Mouse (Mus musculus) embryonic stem cell, embryonic (primary cell): ENCODE measurements around the gene Cnn3.

ENCODE experiments used
- CTCF ChIA-PET, 4 experiments: fragments of 300-600 bp in 2 of 4; fragments of 350-600 bp in 2 of 4; sonication (Branson Sonifier 250); formaldehyde crosslinking; loops; one replicate each; lab custom pipeline; 2022; ENCODE audit warnings: inconsistent platforms in 2 of 4; lab: Charles Lee
- POLR2A ChIA-PET, 4 experiments: fragments of 300-600 bp in 2 of 4; fragments of 350-600 bp in 2 of 4; sonication (Branson Sonifier 250); formaldehyde crosslinking; loops; one replicate each; lab custom pipeline; 2022; ENCODE audit warnings: antibody characterized with exemption in 4 of 4, inconsistent platforms in 1 of 4; lab: Charles Lee

Cnn3 gene

GRCm38 (mm10) chr3:121433968-121434533 lies 7.8 kb downstream of the Cnn3 start:
- POLR2A ChIA-PET: interaction anchor here in 3 of 4 experiments (0.6 to 20.9 kb wide), 36 partner anchors 4 to 381 kb away, joined by 3 to 463 read pairs (median 5); partner anchors contain the start of genes Abcd3 (in 1 of the 3) and Cnn3 (in 1 of the 3)
- CTCF ChIA-PET: interaction anchor here in 3 of 4 experiments (0.6 to 1.5 kb wide), 4 partner anchors 15 to 41 kb away, joined by 3 to 4 read pairs (median 3); no protein-coding TSS in a partner anchor

- CTCF ChIA-PET: interaction anchor here in 1 of 4 experiments (0.6 kb wide), 1 partner anchor 20 kb away, joined by 3 read pairs; no protein-coding TSS in a partner anchor
- POLR2A ChIA-PET: interaction anchor here in 3 of 4 experiments (0.5 to 20.9 kb wide), 26 partner anchors 5 to 465 kb away, joined by 3 to 463 read pairs (median 5); partner anchors contain the start of gene Cnn3 (in 2 of the 3)
These were observed 9.0 kb downstream of the Cnn3 start for GRCm38 (mm10) chr3:121435296-121435695.

- ChIA-PET CTCF (no interaction called here), POLR2A (interaction anchor here in 2 of 4 experiments (1.1 to 20.9 kb wide), 13 partner anchors 3 to 67 kb away, joined by 3 to 463 read pairs (median 9); partner anchors contain the start of gene Cnn3 (in 2 of the 2))
These were observed 10.8 kb downstream of the Cnn3 start for GRCm38 (mm10) chr3:121437070-121437469.

GRCm38 (mm10) chr3:121437996-121438395 lies 11.7 kb downstream of the Cnn3 start:
- CTCF ChIA-PET: no interaction called here
- POLR2A ChIA-PET: interaction anchor here in 2 of 4 experiments (0.8 to 20.9 kb wide), 19 partner anchors 4 to 66 kb away, joined by 3 to 463 read pairs (median 5); partner anchors contain the start of gene Cnn3 (in 2 of the 2)

GRCm38 (mm10) chr3:121439623-121440161 lies 13.4 kb downstream of the Cnn3 start:
- ChIA-PET CTCF (no interaction called here), POLR2A (interaction anchor here in 3 of 4 experiments (0.6 to 20.9 kb wide), 23 partner anchors 5 to 137 kb away, joined by 3 to 463 read pairs (median 5); partner anchors contain the start of gene Cnn3 (in 2 of the 3))

- ChIA-PET POLR2A (interaction anchor here (0.5 to 20.9 kb wide), 18 partner anchors 4 to 150 kb away, joined by 3 to 463 read pairs (median 4); partner anchors contain the start of genes Cnn3 (in 2 of the 4) and Alg14 (in 1 of the 4)), CTCF (no interaction called here)
These were observed 15.2 kb downstream of the Cnn3 start for GRCm38 (mm10) chr3:121441504-121441903.

- POLR2A ChIA-PET: interaction anchor here (0.6 to 20.9 kb wide), 20 partner anchors 3 to 151 kb away, joined by 3 to 463 read pairs (median 4); partner anchors contain the start of genes Cnn3 (in 2 of the 4) and Alg14 (in 1 of the 4)
These were observed 16.0 kb downstream of the Cnn3 start for GRCm38 (mm10) chr3:121442288-121442687.

GRCm38 (mm10) chr3:121443861-121444271 lies 17.6 kb downstream of the Cnn3 start:
- ChIA-PET CTCF (no interaction called here), POLR2A (interaction anchor here in 3 of 4 experiments (0.6 to 20.9 kb wide), 18 partner anchors 1 to 86 kb away, joined by 3 to 463 read pairs (median 4); partner anchors contain the start of gene Cnn3 (in 2 of the 3))

More at GRCm38 (mm10) chr3:121442288-121442687, 16.0 kb downstream of the Cnn3 start:
- CTCF ChIA-PET: no interaction called here

- CTCF ChIA-PET: no interaction called here
- POLR2A ChIA-PET: interaction anchor here in 3 of 4 experiments (0.8 to 20.9 kb wide), 10 partner anchors 11 to 53 kb away, joined by 3 to 463 read pairs (median 8); partner anchors contain the start of gene Cnn3 (in 2 of the 3)
These were observed 18.1 kb downstream of the Cnn3 start for GRCm38 (mm10) chr3:121444414-121444813.

- CTCF ChIA-PET: interaction anchor here in 2 of 4 experiments (0.5 to 0.7 kb wide), 3 partner anchors 61 to 106 kb away, joined by 3 to 4 read pairs (median 4); no protein-coding TSS in a partner anchor
- POLR2A ChIA-PET: interaction anchor here in 3 of 4 experiments (0.6 to 18.7 kb wide), 15 partner anchors 8 to 1513 kb away, joined by 3 to 361 read pairs (median 5); partner anchors contain the start of gene Cnn3 (in 2 of the 3)
These were observed 20.2 kb downstream of the Cnn3 start for GRCm38 (mm10) chr3:121446454-121446853.

GRCm38 (mm10) chr3:121448029-121448468 lies 21.8 kb downstream of the Cnn3 start:
- ChIA-PET POLR2A (interaction anchor here in 3 of 4 experiments (0.6 to 18.7 kb wide), 21 partner anchors 8 to 185 kb away, joined by 3 to 361 read pairs (median 4); partner anchors contain the start of gene Cnn3 (in 2 of the 3)), CTCF (interaction anchor here in 1 of 4 experiments (1.2 kb wide), 1 partner anchor 16 kb away, joined by 3 read pairs; no protein-coding TSS in a partner anchor)

GRCm38 (mm10) chr3:121448606-121449005 lies 22.3 kb downstream of the Cnn3 start:
- ChIA-PET POLR2A (interaction anchor here in 3 of 4 experiments (0.6 to 18.7 kb wide), 20 partner anchors 8 to 186 kb away, joined by 3 to 361 read pairs (median 3); partner anchors contain the start of gene Cnn3 (in 2 of the 3)), CTCF (interaction anchor here in 1 of 4 experiments (1.2 kb wide), 1 partner anchor 17 kb away, joined by 3 read pairs; no protein-coding TSS in a partner anchor)

GRCm38 (mm10) chr3:121449527-121449926 lies 23.2 kb downstream of the Cnn3 start:
- CTCF ChIA-PET: interaction anchor here in 1 of 4 experiments (0.6 kb wide), 1 partner anchor 15 kb away, joined by 4 read pairs; no protein-coding TSS in a partner anchor
- POLR2A ChIA-PET: interaction anchor here in 3 of 4 experiments (0.5 to 18.7 kb wide), 15 partner anchors 8 to 128 kb away, joined by 3 to 361 read pairs (median 4); partner anchors contain the start of gene Cnn3 (in 2 of the 3)

- POLR2A ChIA-PET: interaction anchor here (0.6 to 18.7 kb wide), 12 partner anchors 8 to 283 kb away, joined by 3 to 361 read pairs (median 4); partner anchors contain the start of gene Cnn3 (in 2 of the 4)
- CTCF ChIA-PET: no interaction called here
These were observed 25.1 kb downstream of the Cnn3 start for GRCm38 (mm10) chr3:121451404-121451803.

- ChIA-PET POLR2A (interaction anchor here (0.6 to 4.0 kb wide), 27 partner anchors 9 to 100 kb away, joined by 3 to 32 read pairs (median 6); partner anchors contain the start of gene Cnn3 (in 1 of the 4)), CTCF (interaction anchor here in 2 of 4 experiments (0.6 to 1.1 kb wide), 2 partner anchors 151 to 288 kb away, joined by 3 read pairs; partner anchors contain the start of gene Rwdd3 (in 1 of the 2))
These were observed 32.5 kb downstream of the Cnn3 start for GRCm38 (mm10) chr3:121458545-121459492.

GRCm38 (mm10) chr3:121460473-121461193 lies 34.3 kb downstream of the Cnn3 start:
- POLR2A ChIA-PET: interaction anchor here (0.5 to 3.9 kb wide), 25 partner anchors 8 to 92 kb away, joined by 3 to 32 read pairs (median 4); partner anchors contain the start of gene Cnn3 (in 1 of the 4)
- CTCF ChIA-PET: no interaction called here
